Mouse (Mus musculus) neutrophil, adult 5-6 weeks (primary cell): ENCODE results near the gene Ap2b1. TPM values are rescaled to one million over a fixed set of nuclear protein-coding genes. Genes with fewer than 3 reads are reported as not detected.

Experiments used
- ATAC-seq: fragments of 151-379, 151-347 bp; 2 replicates; pipeline ENCODE4 v1.8.0; 2017; ENCODE audit warnings: mild to moderate bottlenecking, moderate TSS enrichment; ENCODE audit not compliant: insufficient number of reproducible peaks, poor library complexity, low FRiP score, severe bottlenecking; ENCODE audit errors: extremely low read depth
- total RNA-seq: library from RNA; stranded (forward); fragments of 200-1000 nt; gene quantifications from 2 replicates; pipeline ENCODE4 v1.2.3, GENCODE M21; 2017

The Ap2b1 gene
- total RNA-seq, 1 experiment from 2014 or later, result 77.4 TPM

GRCm38 (mm10) chr11:83379745-83380341, 81.0 kb downstream of the Ap2b1 start:
- no peak for ATAC-seq

- ATAC-seq, result no peak
Measured at GRCm38 (mm10) chr11:83382876-83383531, 84.2 kb downstream of the Ap2b1 start.

GRCm38 (mm10) chr11:83383532-83383887, 84.7 kb downstream of the Ap2b1 start:
- no peak for ATAC-seq

- ATAC-seq, result no peak
Measured at GRCm38 (mm10) chr11:83393062-83393461, 94.2 kb downstream of the Ap2b1 start.

GRCm38 (mm10) chr11:83394802-83395439, 96.1 kb downstream of the Ap2b1 start:
- ATAC-seq, result no peak

GRCm38 (mm10) chr11:83397626-83398025, 98.8 kb downstream of the Ap2b1 start:
- ATAC-seq, result no peak

- no peak for ATAC-seq
Measured at GRCm38 (mm10) chr11:83398724-83399123, 99.9 kb downstream of the Ap2b1 start.

GRCm38 (mm10) chr11:83403787-83404186, 105.0 kb downstream of the Ap2b1 start:
- no peak for ATAC-seq

- ATAC-seq, result no peak
Measured at GRCm38 (mm10) chr11:83406391-83406790, 107.6 kb downstream of the Ap2b1 start.

GRCm38 (mm10) chr11:83408242-83408641, 109.4 kb downstream of the Ap2b1 start:
- ATAC-seq, result no peak

GRCm38 (mm10) chr11:83409087-83409754, 110.4 kb downstream of the Ap2b1 start, which contains the start of gene Rasl10b:
Gene Rasl10b, plus strand, starts transcription at chr11:83409137.
- no peak for ATAC-seq

- ATAC-seq, result no peak
Measured at GRCm38 (mm10) chr11:83409792-83410291, 111.0 kb downstream of the Ap2b1 start.

GRCm38 (mm10) chr11:83410510-83410909, 111.7 kb downstream of the Ap2b1 start:
- ATAC-seq, result no peak

- no peak for ATAC-seq
Measured at GRCm38 (mm10) chr11:83417080-83417479, 118.3 kb downstream of the Ap2b1 start.

GRCm38 (mm10) chr11:83417708-83418107, 118.9 kb downstream of the Ap2b1 start:
- no peak for ATAC-seq

- ATAC-seq, result no peak
Measured at GRCm38 (mm10) chr11:83418566-83418965, 119.7 kb downstream of the Ap2b1 start.

- ATAC-seq, result no peak
Measured at GRCm38 (mm10) chr11:83420338-83420737, 121.5 kb downstream of the Ap2b1 start.

GRCm38 (mm10) chr11:83421305-83421704, 122.5 kb downstream of the Ap2b1 start:
- ATAC-seq, result no peak

GRCm38 (mm10) chr11:83424681-83425080, 125.9 kb downstream of the Ap2b1 start:
- peak; percentile 45; the same call in 1 of the 2 replicates for ATAC-seq

GRCm38 (mm10) chr11:83426964-83427363, 128.1 kb downstream of the Ap2b1 start:
- ATAC-seq, result peak; percentile 67
